Mouse (Mus musculus): ENCODE data around the gene Sfxn2.
A peak's percentile ranks its signal among the peaks of the same experiment; 100 is the strongest.

The Sfxn2 gene

GRCm38 (mm10) chr19:46572951-46573937 lies at the start of gene Sfxn2, which contains the start of gene Arl3:
Gene Sfxn2 (plus strand): TSS chr19:46573365.
Gene Arl3 (minus strand): TSS chr19:46573198.
- DNase-seq: peak; percentile 95

GRCm38 (mm10) chr19:46523480-46524151 lies 49.5 kb upstream of the Sfxn2 start:
- DNase-seq: peak; percentile 66

- DNase-seq: no peak
These were observed 49.0 kb upstream of the Sfxn2 start for GRCm38 (mm10) chr19:46524152-46524544.

GRCm38 (mm10) chr19:46524601-46525321 lies 48.4 kb upstream of the Sfxn2 start:
- DNase-seq: no peak

GRCm38 (mm10) chr19:46525691-46526631 lies 47.2 kb upstream of the Sfxn2 start:
- DNase-seq: no peak

- DNase-seq: no peak
These were observed 45.3 kb upstream of the Sfxn2 start for GRCm38 (mm10) chr19:46527632-46528528.

GRCm38 (mm10) chr19:46528529-46529213 lies 44.5 kb upstream of the Sfxn2 start:
- DNase-seq: peak; percentile 50

GRCm38 (mm10) chr19:46529601-46530448 lies 43.3 kb upstream of the Sfxn2 start:
- no peak for DNase-seq

DNA sequence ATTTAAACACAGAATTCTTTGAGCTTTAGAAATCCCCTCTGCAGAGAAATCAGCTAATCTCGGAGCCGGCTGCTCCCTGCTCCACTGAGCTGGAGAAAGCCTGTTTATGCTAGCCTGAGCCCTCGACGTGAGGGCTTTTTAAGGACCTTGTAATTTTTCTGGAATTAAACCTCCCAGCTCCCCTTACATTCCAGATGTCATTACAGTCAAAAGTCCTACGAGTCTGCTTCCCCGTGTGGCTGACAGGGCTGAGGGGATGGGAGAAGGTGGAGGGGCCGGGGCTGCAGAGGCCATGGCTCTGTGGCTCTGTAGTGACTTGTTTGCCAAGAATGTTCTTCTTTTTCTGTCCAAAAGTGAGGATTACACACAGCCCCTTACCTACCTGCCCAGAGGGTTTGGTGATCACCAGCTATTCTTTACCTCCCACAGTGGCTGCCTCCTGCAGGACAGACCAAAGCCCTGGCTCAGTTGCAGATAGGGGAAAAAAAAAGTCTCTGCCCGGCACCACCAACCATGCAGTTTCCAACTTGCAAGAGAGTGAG lies 42.6 kb upstream of the Sfxn2 start:
- DNase-seq: no peak

GRCm38 (mm10) chr19:46531071-46532030 lies 41.8 kb upstream of the Sfxn2 start:
- no peak for DNase-seq

GRCm38 (mm10) chr19:46532031-46532688 lies 41.0 kb upstream of the Sfxn2 start:
- DNase-seq: no peak

GRCm38 (mm10) chr19:46533066-46533465 lies 40.1 kb upstream of the Sfxn2 start:
- no peak for DNase-seq

DNA sequence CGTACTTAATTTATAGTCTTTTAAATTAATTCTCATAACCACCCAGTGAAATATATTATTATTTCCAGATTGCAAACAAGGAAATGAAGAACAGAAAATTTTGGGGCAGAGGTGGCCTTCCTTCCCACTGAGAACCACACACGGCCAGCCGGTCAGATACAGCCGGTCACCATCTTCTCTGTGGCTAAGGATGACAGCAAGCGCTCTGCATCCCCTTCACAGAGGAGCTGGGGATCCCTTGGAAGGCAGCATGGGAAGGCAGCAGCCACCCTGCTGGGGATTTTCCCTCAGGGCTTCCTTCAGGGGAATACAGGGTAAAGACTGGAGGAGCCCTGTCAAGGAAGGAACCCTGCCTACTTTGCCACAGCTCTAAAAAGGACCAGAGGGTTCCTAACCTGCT lies 39.6 kb upstream of the Sfxn2 start:
- no peak for DNase-seq

- DNase-seq: no peak
These were observed 38.5 kb upstream of the Sfxn2 start for GRCm38 (mm10) chr19:46534542-46535098.

GRCm38 (mm10) chr19:46537357-46537756 lies 35.8 kb upstream of the Sfxn2 start:
- no peak for DNase-seq

DNA sequence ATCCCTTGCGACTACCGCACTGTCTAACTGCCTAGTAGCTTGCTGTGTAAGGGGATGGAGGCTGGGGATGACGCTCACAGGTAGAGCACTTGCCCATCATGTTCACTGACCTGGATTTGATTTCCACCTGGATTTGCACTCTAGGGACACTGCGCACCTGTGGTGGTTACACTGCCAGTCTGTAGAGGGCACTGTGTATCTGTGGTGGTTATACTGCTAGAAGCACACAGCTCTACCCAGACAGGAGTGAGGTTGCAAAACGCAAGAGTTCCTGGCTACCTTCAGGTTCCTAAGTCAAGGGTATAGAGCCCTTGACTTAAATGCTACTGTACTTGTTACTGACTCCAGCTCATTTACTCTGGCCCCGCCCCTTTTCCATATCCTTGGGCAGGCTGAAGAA lies 35.0 kb upstream of the Sfxn2 start:
- no peak for DNase-seq

GRCm38 (mm10) chr19:46542750-46543149 lies 30.4 kb upstream of the Sfxn2 start:
- DNase-seq: no peak

All from right cerebral cortex, postnatal 14 days (tissue).